Mouse (Mus musculus) limb, embryonic 11.5 days (tissue): ENCODE measurements at regions not wholly inside any gene's neighbourhood (a gene's known extent, or its start where the extent isn't known, plus 50 kb on each side); places are given as distances from the start of the nearest gene placed in this dataset.

Experiments
- ATAC-seq: fragments of 200-750 bp; cut with Nextera tagmentation; 2 replicates; pipeline ENCODE4 v1.8.0; 2017; ENCODE audit warnings: low read depth; ENCODE audit not compliant: insufficient number of reproducible peaks, low FRiP score, low TSS enrichment
- DNase-seq: peaks from one replicate; pipeline ENCODE4 v3.0.0-alpha.2; 2015; ENCODE audit warnings: low spot score
- H3K27ac ChIP-seq: fragments of 300-500 bp; sonication (generic); replicated peaks from 2 replicates; pipeline ENCODE4 v1.5.1; 2014; ENCODE audit warnings: low read depth, mild to moderate bottlenecking, low read length
- H3K27me3 ChIP-seq: fragments of 300-500 bp; sonication (generic); 2 replicates; pipeline ENCODE4 v1.6.1; 2014; ENCODE audit warnings: mild to moderate bottlenecking, low read length, mixed read lengths; ENCODE audit not compliant: control insufficient read depth, insufficient read depth
- H3K36me3 ChIP-seq: fragments of 300-500 bp; sonication (generic); 2 replicates; pipeline ENCODE4 v1.6.1; 2014; ENCODE audit warnings: mild to moderate bottlenecking, low read length, moderate library complexity, mixed read lengths; ENCODE audit not compliant: control insufficient read depth, insufficient read depth
- H3K4me1 ChIP-seq: fragments of 300-500 bp; sonication (generic); 2 replicates; pipeline ENCODE4 v1.6.1; 2014; ENCODE audit warnings: low read length, mixed read lengths; ENCODE audit not compliant: control insufficient read depth, insufficient read depth
- H3K4me2 ChIP-seq: fragments of 300-500 bp; sonication (generic); 2 replicates; pipeline ENCODE4 v1.6.1; 2014; ENCODE audit warnings: low read depth, mild to moderate bottlenecking, moderate library complexity; ENCODE audit not compliant: severe bottlenecking
- H3K4me3 ChIP-seq: fragments of 300-500 bp; sonication (generic); 2 replicates; pipeline ENCODE4 v1.5.1; 2014; ENCODE audit warnings: low read depth, low read length
- H3K9ac ChIP-seq: fragments of 300-500 bp; sonication (generic); 2 replicates; pipeline ENCODE4 v1.6.1; 2014; ENCODE audit warnings: mild to moderate bottlenecking, low read length
- H3K9me3 ChIP-seq: fragments of 300-500 bp; sonication (generic); 2 replicates; pipeline ENCODE4 v1.6.1; 2016; ENCODE audit warnings: low read length; ENCODE audit not compliant: control insufficient read depth
- WGBS: fragments of 180-500 bp; shearing (Covaris S2); extraction: QIAGEN DNeasy Blood & Tissue Kit; methylation state at CpG from one replicate; pipeline ENCODE4 v1.1.7; 2014; 5-methylcytosine and 5-hydroxymethylcytosine counted together

DNA sequence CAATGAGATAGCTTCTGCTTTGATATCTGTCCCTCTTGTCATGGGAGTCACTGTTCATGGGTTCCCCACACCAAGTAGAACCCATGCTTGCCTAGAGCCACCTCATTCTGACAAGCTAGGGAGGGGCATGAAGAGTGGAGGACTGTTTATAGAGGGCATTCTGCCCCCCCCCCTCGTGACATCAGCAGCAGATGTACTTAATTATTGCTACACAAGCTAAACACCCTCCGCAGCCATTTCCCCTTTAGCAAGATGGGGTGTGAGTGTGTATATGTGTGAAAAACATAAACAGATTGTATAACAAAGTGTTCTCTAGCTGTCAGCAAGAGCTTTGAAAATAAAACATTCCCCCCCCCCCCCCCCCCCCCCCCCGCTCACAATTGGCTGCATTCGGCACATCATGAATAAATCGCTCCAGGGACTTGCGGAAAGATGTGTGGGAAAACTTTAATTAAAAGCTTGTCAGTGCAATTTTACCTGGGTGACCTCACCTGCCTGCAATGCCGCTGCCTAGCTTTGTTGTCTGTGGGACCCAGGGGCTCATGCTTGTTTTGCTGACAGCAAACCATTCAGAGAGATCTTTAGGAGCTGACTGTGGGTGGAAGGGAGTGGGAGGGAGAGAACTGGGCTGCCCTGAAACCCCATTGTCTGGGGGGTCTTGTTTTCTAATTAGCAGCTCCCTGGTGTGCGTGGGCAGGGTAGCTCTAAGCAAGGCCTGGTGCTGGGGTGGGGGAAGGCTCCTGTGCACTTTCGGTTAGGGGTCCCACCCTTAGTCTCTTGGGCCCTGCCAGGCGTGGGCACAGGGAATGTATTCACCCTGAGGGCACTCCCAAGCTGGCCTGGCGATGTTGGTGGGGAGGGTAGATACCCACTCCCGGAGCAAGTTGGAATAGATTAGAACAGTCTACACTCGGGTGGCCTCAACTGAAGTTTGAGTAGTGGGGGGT lies 63.4 kb downstream of the Irx2 start:
- H3K4me2 ChIP-seq, result no peak overlapping the region
- WGBS, result 55% methylated on average over 11 of the region's 13 CpGs
- ATAC-seq (no peak), DNase-seq (peak; percentile 23)
- H3K9ac ChIP-seq, result no peak overlapping the region
- H3K27ac ChIP-seq, result no peak overlapping the region
- no peaks in the 10 kb centered on the region for H3K4me1 ChIP-seq
- peaks cover 4% of the 10 kb centered on the region; the same call in 1 of the 2 replicates for H3K27me3 ChIP-seq
- no peaks in the 10 kb centered on the region for H3K9me3 ChIP-seq
- H3K36me3 ChIP-seq, result no peaks in the 10 kb centered on the region
- H3K4me3 ChIP-seq, result no peak overlapping the region

DNA sequence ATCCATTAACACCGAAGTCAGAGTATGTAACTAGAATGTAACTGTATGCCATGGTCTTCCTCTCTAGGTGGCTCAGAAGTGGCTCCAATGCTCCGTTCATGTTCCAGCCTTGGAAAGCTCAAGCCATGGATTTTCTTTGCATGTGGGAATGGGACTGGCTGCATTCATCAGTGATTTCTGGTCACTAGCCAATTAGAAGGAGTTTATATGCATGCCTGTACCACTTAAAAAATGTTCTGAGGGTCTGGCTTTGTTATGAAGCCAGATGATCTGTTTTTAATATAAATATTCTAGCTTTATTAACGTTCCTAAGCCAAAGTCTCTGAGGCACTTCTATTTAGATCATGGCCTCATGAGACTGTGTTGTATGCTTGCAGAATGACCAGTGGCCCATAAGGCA lies 78.8 kb downstream of the Irx2 start:
- no peaks in the 10 kb centered on the region for H3K36me3 ChIP-seq
- H3K27ac ChIP-seq, result no peak overlapping the region
- H3K4me2 ChIP-seq, result no peak overlapping the region
- H3K4me3 ChIP-seq, result no peak overlapping the region
- ATAC-seq (no peak), DNase-seq (no peak)
- no peaks in the 10 kb centered on the region for H3K27me3 ChIP-seq
- H3K9ac ChIP-seq, result no peak overlapping the region
- H3K9me3 ChIP-seq, result no peaks in the 10 kb centered on the region
- WGBS, result 79% methylated on average over 3 of the region's 3 CpGs
- H3K4me1 ChIP-seq, result no peaks in the 10 kb centered on the region

GRCm38 (mm10) chr13:72708728-72709127 lies 80.1 kb downstream of the Irx2 start:
- Histone ChIP-seq H3K4me2 (no peak overlapping the region), H3K36me3 (no peaks in the 10 kb centered on the region), H3K4me3 (no peak overlapping the region), H3K9me3 (no peaks in the 10 kb centered on the region), H3K4me1 (no peaks in the 10 kb centered on the region), H3K27me3 (no peaks in the 10 kb centered on the region), H3K27ac (no peak overlapping the region), H3K9ac (no peak overlapping the region)
- 73% methylated on average over 2 of the region's 2 CpGs for WGBS
- no peak for ATAC-seq
- no peak for DNase-seq

DNA sequence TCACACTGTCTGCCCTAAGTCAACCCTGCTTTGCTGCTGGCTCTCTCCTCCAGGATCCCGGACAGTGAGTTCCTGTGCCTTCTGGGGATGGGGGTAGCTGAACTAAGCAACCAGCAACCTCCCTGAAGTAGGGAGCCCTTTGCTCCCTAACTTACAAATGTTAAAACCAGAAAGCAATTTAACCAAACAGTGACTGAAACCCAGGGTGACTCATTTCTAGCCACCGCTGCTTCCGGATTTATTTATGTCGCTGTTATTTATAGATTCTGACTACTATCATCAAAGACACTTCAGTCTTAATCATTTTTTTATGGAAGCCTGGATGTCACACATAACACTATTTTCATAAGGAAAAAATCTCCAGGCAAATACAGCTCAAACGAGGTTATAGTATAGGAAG lies 81.4 kb downstream of the Irx2 start:
- H3K27me3 ChIP-seq, result no peaks in the 10 kb centered on the region
- H3K36me3 ChIP-seq, result no peaks in the 10 kb centered on the region
- H3K9me3 ChIP-seq, result no peaks in the 10 kb centered on the region

GRCm38 (mm10) chr13:72711136-72711535 lies 82.5 kb downstream of the Irx2 start:
- WGBS, result 30% methylated on average over 8 of the region's 8 CpGs

More for the DNA sequence above, 81.4 kb downstream of the Irx2 start:
- ATAC-seq (no peak), DNase-seq (no peak)
- no peak overlapping the region for H3K4me3 ChIP-seq
- H3K4me2 ChIP-seq, result no peak overlapping the region
- 71% methylated on average over 5 of the region's 5 CpGs for WGBS
- no peak overlapping the region for H3K27ac ChIP-seq
- no peak overlapping the region for H3K9ac ChIP-seq
- H3K4me1 ChIP-seq, result 0 out of 2 replicates have a peak, but pooled peaks cover 2% of the 10 kb centered on the region

GRCm38 (mm10) chr13:72711842-72712330 lies 83.3 kb downstream of the Irx2 start:
- Histone ChIP-seq H3K4me3 (no peak overlapping the region), H3K27me3 (no peaks in the 10 kb centered on the region), H3K4me1 (0 out of 2 replicates have a peak, but pooled peaks cover 2% of the 10 kb centered on the region), H3K27ac (no peak overlapping the region), H3K9me3 (no peaks in the 10 kb centered on the region), H3K36me3 (no peaks in the 10 kb centered on the region), H3K9ac (no peak overlapping the region), H3K4me2 (no peak overlapping the region)
- ATAC-seq, result no peak
- DNase-seq, result no peak
- 73% methylated on average over 4 of the region's 4 CpGs for WGBS

More at GRCm38 (mm10) chr13:72711136-72711535, 82.5 kb downstream of the Irx2 start:
- H3K4me1 ChIP-seq, result 0 out of 2 replicates have a peak, but pooled peaks cover 2% of the 10 kb centered on the region
- peak; percentile 23 for DNase-seq
- no peak overlapping the region for H3K4me3 ChIP-seq
- H3K27ac ChIP-seq, result no peak overlapping the region
- H3K4me2 ChIP-seq, result no peak overlapping the region
- no peak overlapping the region for H3K9ac ChIP-seq
- no peak for ATAC-seq
- no peaks in the 10 kb centered on the region for H3K36me3 ChIP-seq
- H3K27me3 ChIP-seq, result no peaks in the 10 kb centered on the region
- no peaks in the 10 kb centered on the region for H3K9me3 ChIP-seq

GRCm38 (mm10) chr13:72714793-72715192 lies 86.2 kb downstream of the Irx2 start:
- H3K36me3 ChIP-seq, result no peaks in the 10 kb centered on the region
- no peak overlapping the region for H3K4me3 ChIP-seq
- 0 out of 2 replicates have a peak, but pooled peaks cover 2% of the 10 kb centered on the region for H3K4me1 ChIP-seq
- H3K9ac ChIP-seq, result no peak overlapping the region
- no peaks in the 10 kb centered on the region for H3K9me3 ChIP-seq
- DNase-seq (peak; percentile 24), ATAC-seq (no peak)
- WGBS, result 37% methylated on average over 7 of the region's 7 CpGs
- H3K4me2 ChIP-seq, result no peak overlapping the region
- H3K27me3 ChIP-seq, result no peaks in the 10 kb centered on the region
- no peak overlapping the region for H3K27ac ChIP-seq

- Histone ChIP-seq H3K4me1 (0 out of 2 replicates have a peak, but pooled peaks cover 2% of the 10 kb centered on the region), H3K27ac (no peak overlapping the region), H3K27me3 (peaks cover 3% of the 10 kb centered on the region; the same call in 1 of the 2 replicates), H3K36me3 (no peaks in the 10 kb centered on the region), H3K4me2 (no peak overlapping the region), H3K9me3 (no peaks in the 10 kb centered on the region), H3K4me3 (no peak overlapping the region), H3K9ac (no peak overlapping the region)
- WGBS, result 53% methylated on average over 6 of the region's 6 CpGs
- DNase-seq (no peak), ATAC-seq (no peak)
Observed at GRCm38 (mm10) chr13:72715959-72716680, 87.5 kb downstream of the Irx2 start.
